Mouse (Mus musculus): ENCODE measurements around the gene Jmjd4. TPM values are rescaled to one million over a fixed set of nuclear protein-coding genes. Genes with fewer than 3 reads are reported as not detected.

Gene Jmjd4
- polyA plus RNA-seq, 1 experiment: 15.7 TPM

GRCm38 (mm10) chr11:59456346-59456745 is 6.5 kb downstream of the Jmjd4 start:
- TF ChIP-seq POLR2A (IDR thresholded peaks at IDR 0.05; ENCODE audit: extremely low read depth, insufficient read depth, low read length) (no peak), CTCF (IDR thresholded peaks at IDR 0.05; ENCODE audit: extremely low read depth, insufficient read depth, low read length) (no peak)
- no peak overlapping the region for H3K27ac ChIP-seq (ENCODE audit: insufficient read depth, low read length)
- H3K4me3 ChIP-seq (ENCODE audit: insufficient read depth, low read length): no peak overlapping the region
- peaks cover 2% of the 10 kb centered on the region; the same call in 1 of the 2 replicates for H3K4me1 ChIP-seq (ENCODE audit: control insufficient read depth, insufficient read depth, low read length)

GRCm38 (mm10) chr11:59456891-59457290 is 7.0 kb downstream of the Jmjd4 start:
- no peak for TF ChIP-seq CTCF (IDR thresholded peaks at IDR 0.05; ENCODE audit: extremely low read depth, insufficient read depth, low read length)
- no peak for TF ChIP-seq POLR2A (IDR thresholded peaks at IDR 0.05; ENCODE audit: extremely low read depth, insufficient read depth, low read length)
- H3K4me3 ChIP-seq (ENCODE audit: insufficient read depth, low read length): no peak overlapping the region
- peaks cover 2% of the 10 kb centered on the region; the same call in 1 of the 2 replicates for H3K4me1 ChIP-seq (ENCODE audit: control insufficient read depth, insufficient read depth, low read length)
- no peak overlapping the region for H3K27ac ChIP-seq (ENCODE audit: insufficient read depth, low read length)

- no peak for TF ChIP-seq POLR2A (IDR thresholded peaks at IDR 0.05; ENCODE audit: extremely low read depth, insufficient read depth, low read length)
- TF ChIP-seq CTCF (IDR thresholded peaks at IDR 0.05; ENCODE audit: extremely low read depth, insufficient read depth, low read length): no peak
- Histone ChIP-seq H3K4me1 (ENCODE audit: control insufficient read depth, insufficient read depth, low read length) (peaks cover 2% of the 10 kb centered on the region; the same call in 1 of the 2 replicates), H3K4me3 (ENCODE audit: insufficient read depth, low read length) (no peak overlapping the region), H3K27ac (ENCODE audit: insufficient read depth, low read length) (no peak overlapping the region)
These were observed 9.1 kb downstream of the Jmjd4 start for GRCm38 (mm10) chr11:59458973-59459372.

GRCm38 (mm10) chr11:59460459-59460858 is 10.6 kb downstream of the Jmjd4 start:
- H3K4me3 ChIP-seq (ENCODE audit: insufficient read depth, low read length): no peak overlapping the region
- peaks cover 2% of the 10 kb centered on the region; the same call in 1 of the 2 replicates for H3K4me1 ChIP-seq (ENCODE audit: control insufficient read depth, insufficient read depth, low read length)
- H3K27ac ChIP-seq (ENCODE audit: insufficient read depth, low read length): no peak overlapping the region
- TF ChIP-seq POLR2A (IDR thresholded peaks at IDR 0.05; ENCODE audit: extremely low read depth, insufficient read depth, low read length) (no peak), CTCF (IDR thresholded peaks at IDR 0.05; ENCODE audit: extremely low read depth, insufficient read depth, low read length) (no peak)

- H3K4me3 ChIP-seq (ENCODE audit: insufficient read depth, low read length): peak overlapping the region; percentile 71
- H3K27ac ChIP-seq (ENCODE audit: insufficient read depth, low read length): no peak overlapping the region
- TF ChIP-seq CTCF (IDR thresholded peaks at IDR 0.05; ENCODE audit: extremely low read depth, insufficient read depth, low read length) (no peak), POLR2A (IDR thresholded peaks at IDR 0.05; ENCODE audit: extremely low read depth, insufficient read depth, low read length) (no peak)
- H3K4me1 ChIP-seq (ENCODE audit: control insufficient read depth, insufficient read depth, low read length): no peaks in the 10 kb centered on the region
These were observed 21.8 kb downstream of the Jmjd4 start for GRCm38 (mm10) chr11:59471413-59472325.

- peak within 1 kb of the TSS; percentile 71 for H3K4me3 ChIP-seq (ENCODE audit: insufficient read depth, low read length)
- no peaks in the 10 kb centered on the region for H3K4me1 ChIP-seq (ENCODE audit: control insufficient read depth, insufficient read depth, low read length)
- TF ChIP-seq CTCF (IDR thresholded peaks at IDR 0.05; ENCODE audit: extremely low read depth, insufficient read depth, low read length) (no peak), POLR2A (IDR thresholded peaks at IDR 0.05; ENCODE audit: extremely low read depth, insufficient read depth, low read length) (peak; percentile 87)
- H3K27ac ChIP-seq (ENCODE audit: insufficient read depth, low read length): no peak within 1 kb of the TSS
These were observed 22.5 kb downstream of the Jmjd4 start, which contains the start of gene Zfp867 for GRCm38 (mm10) chr11:59472326-59472677. TSS of gene Zfp867 (minus strand) at chr11:59472474.

GRCm38 (mm10) chr11:59477240-59477639 is 27.4 kb downstream of the Jmjd4 start:
- H3K4me3 ChIP-seq (ENCODE audit: insufficient read depth, low read length): no peak overlapping the region
- TF ChIP-seq CTCF (IDR thresholded peaks at IDR 0.05; ENCODE audit: extremely low read depth, insufficient read depth, low read length) (no peak), POLR2A (IDR thresholded peaks at IDR 0.05; ENCODE audit: extremely low read depth, insufficient read depth, low read length) (no peak)
- H3K27ac ChIP-seq (ENCODE audit: insufficient read depth, low read length): no peak overlapping the region

GRCm38 (mm10) chr11:59483212-59483611 is 33.4 kb downstream of the Jmjd4 start:
- H3K4me3 ChIP-seq (ENCODE audit: insufficient read depth, low read length): no peak overlapping the region
- TF ChIP-seq POLR2A (IDR thresholded peaks at IDR 0.05; ENCODE audit: extremely low read depth, insufficient read depth, low read length) (no peak), CTCF (IDR thresholded peaks at IDR 0.05; ENCODE audit: extremely low read depth, insufficient read depth, low read length) (peak; percentile 39; the same call in 1 of the 2 replicates)
- H3K4me1 ChIP-seq (ENCODE audit: control insufficient read depth, insufficient read depth, low read length): peaks cover 3% of the 10 kb centered on the region; the same call in 1 of the 2 replicates
- no peak overlapping the region for H3K27ac ChIP-seq (ENCODE audit: insufficient read depth, low read length)

More at GRCm38 (mm10) chr11:59477240-59477639, 27.4 kb downstream of the Jmjd4 start:
- H3K4me1 ChIP-seq (ENCODE audit: control insufficient read depth, insufficient read depth, low read length): no peaks in the 10 kb centered on the region

GRCm38 (mm10) chr11:59485641-59486040 is 35.8 kb downstream of the Jmjd4 start:
- H3K4me3 ChIP-seq (ENCODE audit: insufficient read depth, low read length): no peak overlapping the region
- no peak overlapping the region for H3K27ac ChIP-seq (ENCODE audit: insufficient read depth, low read length)
- TF ChIP-seq POLR2A (IDR thresholded peaks at IDR 0.05; ENCODE audit: extremely low read depth, insufficient read depth, low read length): no peak
- TF ChIP-seq CTCF (IDR thresholded peaks at IDR 0.05; ENCODE audit: extremely low read depth, insufficient read depth, low read length): no peak
- H3K4me1 ChIP-seq (ENCODE audit: control insufficient read depth, insufficient read depth, low read length): peaks cover 3% of the 10 kb centered on the region; the same call in 1 of the 2 replicates

All from cortical plate, adult 2 months (tissue).